Mouse (Mus musculus): ENCODE results near the gene Vps13c. TPM values are rescaled to one million over a fixed set of nuclear protein-coding genes. Genes with fewer than 3 reads are reported as not detected.

The Vps13c gene
- polyA plus RNA-seq, 1 experiment from 2014 or later = 7.4 TPM

DNA sequence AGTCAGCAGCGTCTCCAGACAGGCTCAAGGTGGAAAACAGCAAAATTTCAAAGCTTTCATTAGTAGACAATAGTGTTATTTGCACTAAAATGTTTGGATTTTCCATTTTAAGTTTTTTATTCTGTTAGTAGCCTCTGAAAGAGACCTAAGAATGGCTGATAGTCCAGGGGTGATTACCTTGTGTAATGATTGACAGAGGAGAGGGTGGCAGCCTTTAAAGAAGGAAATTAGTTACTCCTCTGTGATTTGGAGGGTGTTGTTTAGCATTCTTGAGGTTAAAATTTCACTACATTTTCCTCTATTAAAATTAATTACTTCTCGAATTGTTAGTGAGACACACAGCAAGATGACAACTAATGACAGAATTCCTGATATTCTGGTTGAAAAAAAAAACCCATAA is 2.9 kb upstream of the Vps13c start:
- no peak for ATAC-seq (ENCODE audit: low FRiP score)
- Histone ChIP-seq H3K27ac (no peak overlapping the region), H3K4me3 (replicated peaks) (no peak overlapping the region), H3K4me2 (no peak overlapping the region), H3K36me3 (replicated peaks) (no peaks in the 10 kb centered on the region), H3K4me1 (peaks cover 10% of the 10 kb centered on the region), H3K27me3 (peaks cover 22% of the 10 kb centered on the region), H3K9me3 (no peaks in the 10 kb centered on the region), H3K9ac (no peak overlapping the region)
- 78% methylated on average over 2 of the region's 2 CpGs for WGBS

DNA sequence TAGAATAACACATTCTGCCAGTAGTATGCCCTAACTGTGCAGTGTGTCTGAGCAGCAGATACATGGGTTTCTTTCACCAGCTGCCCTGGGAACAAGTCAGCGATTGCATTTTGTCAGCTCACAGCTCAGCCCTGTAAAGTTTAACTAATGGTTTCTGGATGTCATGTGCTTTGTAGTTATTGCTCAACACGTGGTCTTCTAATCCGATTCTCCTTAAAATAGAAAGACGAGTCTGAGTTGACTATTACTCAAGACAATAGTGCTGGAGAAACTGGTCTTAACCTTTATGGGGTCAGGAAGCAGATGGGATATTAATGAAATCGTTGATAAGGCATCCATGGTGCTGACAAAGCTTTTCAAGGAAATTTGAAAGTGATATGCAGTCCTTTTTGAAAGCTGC is 2.6 kb downstream of the Vps13c start:
- H3K27me3 ChIP-seq = 0 out of 2 replicates have a peak, but pooled peaks cover 3% of the 10 kb centered on the region
- no peaks in the 10 kb centered on the region for H3K9me3 ChIP-seq
- peaks cover 9% of the 10 kb centered on the region for H3K4me1 ChIP-seq
- H3K36me3 ChIP-seq (replicated peaks) = no peaks in the 10 kb centered on the region
- no peak overlapping the region for H3K4me2 ChIP-seq
- H3K27ac ChIP-seq = no peak overlapping the region
- ATAC-seq (ENCODE audit: low FRiP score) = no peak
- H3K9ac ChIP-seq = no peak overlapping the region
- 81% methylated on average over 5 of the region's 5 CpGs for WGBS
- H3K4me3 ChIP-seq (replicated peaks) = no peak overlapping the region

DNA sequence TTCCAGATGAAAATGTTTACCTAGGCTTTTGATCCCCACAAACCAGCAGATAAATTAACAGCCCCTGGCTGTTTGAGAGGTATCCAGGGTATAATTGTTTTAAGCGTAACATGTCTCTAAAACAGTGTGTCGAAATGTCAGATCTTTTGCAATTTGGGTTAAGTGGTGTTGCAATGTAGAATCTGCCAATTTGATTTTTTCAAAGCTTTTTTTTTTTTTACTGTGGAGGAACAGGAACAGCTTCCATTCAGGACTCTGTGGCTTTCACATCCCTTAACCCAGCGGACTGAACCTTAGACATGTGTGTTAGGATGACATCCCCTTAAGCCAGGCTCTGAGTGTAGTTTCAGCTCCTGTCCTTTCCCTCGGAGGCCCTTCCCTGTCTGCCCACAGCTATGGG is 4.8 kb downstream of the Vps13c start:
- Histone ChIP-seq H3K4me2 (no peak overlapping the region), H3K9me3 (no peaks in the 10 kb centered on the region), H3K27me3 (no peaks in the 10 kb centered on the region), H3K4me1 (peaks cover 7% of the 10 kb centered on the region), H3K36me3 (replicated peaks) (no peaks in the 10 kb centered on the region), H3K9ac (no peak overlapping the region), H3K4me3 (replicated peaks) (no peak overlapping the region), H3K27ac (no peak overlapping the region)
- ATAC-seq (ENCODE audit: low FRiP score) = no peak
- 87% methylated on average over 4 of the region's 4 CpGs for WGBS

DNA sequence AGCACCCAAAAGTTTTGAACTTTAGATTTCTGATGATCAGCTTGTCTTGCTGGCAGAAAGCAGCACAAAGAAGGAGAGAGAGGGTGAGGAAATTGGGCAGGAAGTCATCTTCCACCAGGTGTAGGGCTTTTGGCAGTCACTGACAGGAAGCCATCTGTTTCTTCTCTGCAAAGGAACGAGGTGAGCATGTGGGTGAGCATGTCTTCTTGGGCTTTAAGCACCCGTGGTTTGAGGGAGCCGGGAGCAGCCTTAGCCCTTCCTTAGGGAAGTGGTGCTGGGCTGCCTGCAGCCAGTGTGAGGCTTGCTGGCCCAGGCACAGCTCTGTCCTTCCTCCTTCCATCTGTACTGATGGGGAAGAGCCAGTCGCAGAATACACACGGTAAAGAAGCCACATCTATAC is 5.5 kb downstream of the Vps13c start:
- Histone ChIP-seq H3K4me3 (replicated peaks) (no peak overlapping the region), H3K4me1 (peaks cover 6% of the 10 kb centered on the region), H3K4me2 (no peak overlapping the region), H3K27me3 (no peaks in the 10 kb centered on the region), H3K9me3 (no peaks in the 10 kb centered on the region), H3K27ac (no peak overlapping the region), H3K9ac (no peak overlapping the region), H3K36me3 (replicated peaks) (no peaks in the 10 kb centered on the region)
- 86% methylated on average over 5 of the region's 5 CpGs for WGBS
- ATAC-seq (ENCODE audit: low FRiP score) = no peak

DNA sequence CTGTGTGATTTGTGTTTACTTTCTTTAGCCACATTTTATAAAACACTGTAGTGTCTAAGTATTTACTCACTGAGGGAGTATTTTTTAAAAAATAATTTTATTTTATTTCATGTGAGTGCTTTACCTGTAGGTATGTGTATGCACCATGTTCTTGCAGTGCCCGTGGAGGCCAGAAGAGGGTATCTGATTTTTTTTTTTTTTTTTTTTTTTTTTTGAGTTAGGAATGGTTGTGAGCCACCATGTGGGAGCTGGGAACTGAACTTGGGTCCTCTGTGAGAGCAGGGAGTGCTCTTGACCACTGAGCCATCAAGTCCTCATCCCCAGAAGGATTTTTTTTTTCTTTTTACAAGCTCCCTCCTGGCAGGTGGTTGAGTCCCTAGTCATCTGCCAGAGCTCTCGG is 5.9 kb downstream of the Vps13c start:
- no peaks in the 10 kb centered on the region for H3K27me3 ChIP-seq
- no peak for ATAC-seq (ENCODE audit: low FRiP score)
- no peak overlapping the region for H3K4me2 ChIP-seq
- no peaks in the 10 kb centered on the region for H3K36me3 ChIP-seq (replicated peaks)
- peaks cover 1% of the 10 kb centered on the region for H3K4me1 ChIP-seq
- H3K27ac ChIP-seq = no peak overlapping the region
- 98% methylated on average over 2 of the region's 2 CpGs for WGBS
- H3K9ac ChIP-seq = no peak overlapping the region
- no peak overlapping the region for H3K4me3 ChIP-seq (replicated peaks)
- H3K9me3 ChIP-seq = no peaks in the 10 kb centered on the region

DNA sequence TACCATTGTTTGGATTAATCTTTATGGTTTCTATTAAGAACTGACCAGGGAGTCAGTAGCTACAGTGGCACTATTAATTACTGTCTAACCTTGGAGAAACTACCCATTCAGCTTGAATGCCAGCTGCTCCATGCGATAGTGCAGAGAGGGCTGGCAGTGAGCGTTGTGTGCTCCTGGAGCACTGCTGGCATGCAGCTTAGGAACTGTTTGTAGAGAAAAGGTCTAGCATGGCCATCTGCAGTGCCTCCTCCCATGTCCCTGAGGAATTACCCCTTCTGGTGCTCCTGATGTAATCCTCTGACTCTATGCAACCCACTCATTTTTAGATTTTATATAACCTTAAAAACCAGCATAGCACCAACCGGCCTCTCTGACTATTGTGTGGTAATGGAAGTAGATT is 7.4 kb downstream of the Vps13c start:
- Histone ChIP-seq H3K4me1 (no peaks in the 10 kb centered on the region), H3K27me3 (no peaks in the 10 kb centered on the region), H3K27ac (no peak overlapping the region), H3K9me3 (no peaks in the 10 kb centered on the region), H3K36me3 (replicated peaks) (no peaks in the 10 kb centered on the region), H3K9ac (no peak overlapping the region), H3K4me3 (replicated peaks) (no peak overlapping the region), H3K4me2 (no peak overlapping the region)
- no peak for ATAC-seq (ENCODE audit: low FRiP score)
- WGBS = 93% methylated on average over 3 of the region's 3 CpGs

DNA sequence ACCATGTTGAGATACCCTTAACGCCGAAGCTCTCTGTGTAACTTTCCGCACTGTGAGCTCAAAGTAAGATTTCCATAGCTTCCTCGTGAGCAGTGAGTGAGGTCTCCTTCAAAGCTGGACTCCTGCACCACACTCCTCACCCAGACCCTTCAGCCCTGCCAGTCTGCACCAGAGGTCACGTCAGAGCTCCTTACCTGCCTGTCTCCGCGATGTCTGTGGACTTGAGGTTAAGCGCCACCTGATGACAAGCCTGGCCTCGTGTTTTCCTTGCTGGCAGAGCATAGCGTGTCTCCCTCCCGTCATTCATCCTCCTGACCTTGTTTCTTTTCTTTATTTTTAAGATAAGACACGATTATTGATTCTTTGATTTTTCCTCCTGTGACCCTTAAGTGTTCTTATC is 9.2 kb downstream of the Vps13c start:
- H3K4me2 ChIP-seq = no peak overlapping the region
- no peaks in the 10 kb centered on the region for H3K9me3 ChIP-seq
- no peak overlapping the region for H3K4me3 ChIP-seq (replicated peaks)
- no peaks in the 10 kb centered on the region for H3K4me1 ChIP-seq
- no peaks in the 10 kb centered on the region for H3K36me3 ChIP-seq (replicated peaks)
- H3K27me3 ChIP-seq = no peaks in the 10 kb centered on the region
- H3K9ac ChIP-seq = no peak overlapping the region
- H3K27ac ChIP-seq = no peak overlapping the region
- ATAC-seq (ENCODE audit: low FRiP score) = no peak
- 83% methylated on average over 12 of the region's 12 CpGs for WGBS

DNA sequence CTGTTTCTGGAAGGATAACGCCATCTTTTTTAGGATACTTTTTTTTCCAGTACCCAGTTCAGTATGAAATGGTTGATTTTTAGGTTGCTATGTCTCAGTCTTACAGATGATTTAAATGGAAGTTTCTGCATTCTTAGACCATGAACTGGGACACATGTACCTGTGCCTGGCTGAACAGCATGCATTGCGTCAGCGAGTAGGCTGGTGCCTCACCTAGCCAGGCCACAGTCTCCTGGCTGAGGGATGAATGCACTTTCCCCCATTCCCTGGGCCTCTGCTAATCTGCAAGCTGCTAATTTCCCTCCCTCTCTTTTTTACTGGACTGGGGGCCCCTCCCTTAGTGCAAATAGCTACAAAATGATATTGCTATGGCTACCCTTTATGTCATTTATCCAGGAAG is 9.7 kb downstream of the Vps13c start:
- no peaks in the 10 kb centered on the region for H3K27me3 ChIP-seq
- ATAC-seq (ENCODE audit: low FRiP score) = no peak
- no peak overlapping the region for H3K4me3 ChIP-seq (replicated peaks)
- H3K9ac ChIP-seq = no peak overlapping the region
- H3K4me1 ChIP-seq = no peaks in the 10 kb centered on the region
- H3K36me3 ChIP-seq (replicated peaks) = no peaks in the 10 kb centered on the region; the same call in 1 of the 2 replicates
- no peak overlapping the region for H3K4me2 ChIP-seq
- WGBS = 94% methylated on average over 3 of the region's 3 CpGs
- H3K9me3 ChIP-seq = no peaks in the 10 kb centered on the region
- no peak overlapping the region for H3K27ac ChIP-seq

DNA sequence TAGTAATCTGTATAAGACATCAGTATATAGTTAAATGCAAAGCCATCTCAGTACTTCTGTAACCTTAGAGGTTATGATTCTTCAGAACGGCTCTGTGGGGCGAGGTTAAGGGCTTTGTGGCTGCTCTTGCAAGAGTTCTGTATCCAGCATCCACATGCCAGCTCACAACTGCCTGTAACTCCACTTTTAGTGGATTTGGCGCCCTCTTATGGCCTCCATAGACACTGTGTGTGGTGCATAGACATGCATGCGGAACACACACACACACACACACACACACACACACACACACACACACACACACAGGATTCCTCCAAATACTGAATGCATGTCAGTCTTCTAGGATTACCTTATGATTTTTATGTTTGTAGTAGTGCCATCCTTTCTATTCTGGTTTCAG is 11.0 kb downstream of the Vps13c start:
- no peaks in the 10 kb centered on the region for H3K4me1 ChIP-seq
- H3K9ac ChIP-seq = no peak overlapping the region
- H3K27me3 ChIP-seq = no peaks in the 10 kb centered on the region
- no peak overlapping the region for H3K4me2 ChIP-seq
- 81% methylated on average over 4 of the region's 4 CpGs for WGBS
- no peak overlapping the region for H3K27ac ChIP-seq
- no peak overlapping the region for H3K4me3 ChIP-seq (replicated peaks)
- no peaks in the 10 kb centered on the region for H3K9me3 ChIP-seq
- ATAC-seq (ENCODE audit: low FRiP score) = no peak
- no peaks in the 10 kb centered on the region; the same call in 1 of the 2 replicates for H3K36me3 ChIP-seq (replicated peaks)

DNA sequence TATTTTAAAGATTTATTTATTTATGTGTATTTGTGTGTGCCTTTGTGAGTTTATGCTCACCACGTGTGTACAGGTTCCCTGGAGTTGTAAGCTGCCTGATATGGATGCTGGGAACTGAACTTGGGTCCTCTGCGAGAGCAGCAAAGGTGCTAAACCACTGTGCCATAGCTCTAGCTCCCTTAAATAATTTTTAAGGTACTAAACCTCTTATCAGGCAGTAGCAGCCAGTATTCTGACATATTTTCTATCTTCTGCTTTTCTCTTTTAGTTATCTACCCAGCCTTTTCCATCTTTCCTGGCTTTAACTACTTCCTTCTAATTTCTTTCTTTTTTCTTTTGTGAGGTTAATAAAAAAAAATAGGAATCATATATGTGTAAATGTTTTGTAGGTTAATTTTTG is 20.1 kb downstream of the Vps13c start:
- H3K36me3 ChIP-seq (replicated peaks) = peaks cover 4% of the 10 kb centered on the region
- peaks cover 3% of the 10 kb centered on the region; the same call in 1 of the 2 replicates for H3K4me1 ChIP-seq
- H3K9ac ChIP-seq = no peak overlapping the region
- H3K4me3 ChIP-seq (replicated peaks) = no peak overlapping the region
- WGBS = 81% methylated on average over 2 of the region's 2 CpGs
- H3K4me2 ChIP-seq = no peak overlapping the region
- ATAC-seq (ENCODE audit: low FRiP score) = no peak
- no peaks in the 10 kb centered on the region for H3K27me3 ChIP-seq
- H3K27ac ChIP-seq = no peak overlapping the region
- no peaks in the 10 kb centered on the region for H3K9me3 ChIP-seq

DNA sequence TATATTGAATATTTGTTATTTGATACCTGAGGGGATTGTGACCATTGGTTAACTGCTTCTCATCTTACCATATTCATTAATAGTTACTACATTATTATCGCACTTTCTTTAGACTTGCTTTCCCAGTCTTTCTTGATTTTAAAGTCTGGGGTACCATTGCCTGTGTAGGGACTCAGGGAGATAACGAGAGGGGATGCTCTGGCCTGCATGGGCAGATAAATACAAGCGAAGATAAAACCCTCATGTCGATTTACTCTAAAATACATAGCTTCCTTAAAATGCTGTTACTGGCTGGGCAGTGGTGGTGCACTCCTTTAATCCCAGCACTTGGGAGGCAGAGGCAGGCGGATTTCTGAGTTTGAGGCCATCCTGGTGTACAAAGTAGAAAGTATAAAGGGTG is 23.1 kb downstream of the Vps13c start:
- 90% methylated on average over 5 of the region's 5 CpGs for WGBS
- H3K4me1 ChIP-seq = peaks cover 3% of the 10 kb centered on the region; the same call in 1 of the 2 replicates

DNA sequence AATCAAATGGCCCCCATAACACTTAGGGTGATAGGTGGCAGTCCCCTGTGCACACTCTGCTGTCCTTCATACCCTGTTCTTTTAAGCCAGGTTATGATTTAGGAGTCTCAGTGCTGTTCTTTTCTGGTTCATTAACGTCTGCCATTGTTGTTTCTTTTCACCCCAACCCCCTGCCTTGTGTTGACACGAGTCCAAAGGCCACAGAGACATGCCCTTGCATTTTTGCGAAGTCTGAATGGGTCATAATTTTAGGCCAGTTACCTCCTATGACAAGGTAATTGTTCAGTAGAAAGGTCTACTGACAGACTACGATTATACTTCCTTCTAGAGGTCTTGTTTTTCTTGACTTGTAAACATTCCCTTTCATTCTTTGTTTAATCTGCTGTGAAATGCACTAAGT is 23.8 kb downstream of the Vps13c start:
- Histone ChIP-seq H3K4me2 (no peak overlapping the region), H3K9me3 (no peaks in the 10 kb centered on the region), H3K27me3 (no peaks in the 10 kb centered on the region), H3K4me1 (peaks cover 3% of the 10 kb centered on the region; the same call in 1 of the 2 replicates), H3K36me3 (replicated peaks) (no peaks in the 10 kb centered on the region), H3K9ac (no peak overlapping the region), H3K27ac (no peak overlapping the region), H3K4me3 (replicated peaks) (no peak overlapping the region)
- no peak for ATAC-seq (ENCODE audit: low FRiP score)
- WGBS = 49% methylated on average over 4 of the region's 4 CpGs

More for the DNA sequence above, 23.1 kb downstream of the Vps13c start:
- Histone ChIP-seq H3K36me3 (replicated peaks) (no peaks in the 10 kb centered on the region; the same call in 1 of the 2 replicates), H3K4me3 (replicated peaks) (no peak overlapping the region), H3K27me3 (no peaks in the 10 kb centered on the region), H3K9ac (no peak overlapping the region), H3K4me2 (no peak overlapping the region), H3K9me3 (no peaks in the 10 kb centered on the region), H3K27ac (no peak overlapping the region)
- ATAC-seq (ENCODE audit: low FRiP score) = no peak

DNA sequence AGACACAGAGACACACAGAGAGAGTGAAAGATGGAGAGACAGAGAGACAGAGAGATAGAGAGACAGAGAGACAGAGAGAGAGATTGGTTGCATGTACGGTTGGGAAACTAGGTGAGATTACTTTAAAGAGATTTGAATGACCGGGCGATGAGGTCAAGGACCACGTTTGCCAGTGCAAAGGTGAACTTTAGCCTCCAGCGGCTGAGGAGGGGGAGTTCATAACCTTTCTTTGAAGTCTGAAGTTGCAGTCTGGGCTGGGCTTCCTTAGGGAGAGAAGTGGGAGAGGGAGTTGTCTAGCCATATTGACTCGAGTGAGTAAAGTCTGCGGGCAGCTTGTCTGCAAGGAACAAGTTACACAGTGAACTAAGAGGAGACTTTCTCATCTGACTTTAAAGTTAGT is 25.2 kb downstream of the Vps13c start:
- H3K36me3 ChIP-seq (replicated peaks) = no peaks in the 10 kb centered on the region
- no peak overlapping the region for H3K4me3 ChIP-seq (replicated peaks)
- no peaks in the 10 kb centered on the region for H3K9me3 ChIP-seq
- no peak overlapping the region for H3K4me2 ChIP-seq
- no peak overlapping the region for H3K27ac ChIP-seq
- H3K4me1 ChIP-seq = peaks cover 3% of the 10 kb centered on the region; the same call in 1 of the 2 replicates
- H3K27me3 ChIP-seq = no peaks in the 10 kb centered on the region
- no peak for ATAC-seq (ENCODE audit: low FRiP score)
- H3K9ac ChIP-seq = no peak overlapping the region
- 77% methylated on average over 7 of the region's 7 CpGs for WGBS

Data from forebrain, embryonic 12.5 days (tissue).